12 mouse cellular contexts compared by ENCODE assay signal in genomic region chr7:142169836-142170235, GRCm38 (mm10). TPM values are rescaled to one million over a fixed set of nuclear protein-coding genes. Genes with fewer than 3 reads are reported as not detected.
DNase-seq lines count a peak whose midpoint lies in the region; ATAC-seq lines count a peak whose summit lies in the region.
"Had no signal": no experiment of that assay in that cellular context is flagged by ENCODE, and none has a peak within 500 bp of the region (broad histone marks: within the 10 kb centered on the region; RNA-seq: fewer than 3 reads in every experiment).

No protein-coding gene starts in this region.

- H3K4me3 ChIP-seq in kidney, embryonic 14.5 days (ENCODE audit: low read length): no peak overlapping the region
- no peak overlapping the region for H3K4me3 ChIP-seq in forebrain, embryonic 15.5 days
- H3K4me3 ChIP-seq: lung, embryonic 15.5 days had no signal

- H3K4me1 ChIP-seq in kidney, embryonic 14.5 days (ENCODE audit: control insufficient read depth, insufficient read depth, low read length): no peaks in the 10 kb centered on the region
- no peaks in the 10 kb centered on the region for H3K4me1 ChIP-seq in forebrain, embryonic 15.5 days
- H3K4me1 ChIP-seq: lung, embryonic 15.5 days had no signal

- ATAC-seq in kidney, embryonic 14.5 days (ENCODE audit: low FRiP score, low TSS enrichment): no peak
- no peak for ATAC-seq in frontal cortex, adult (ENCODE audit: low TSS enrichment)
- no peak for ATAC-seq in forebrain, embryonic 15.5 days (replicated peaks)

- H3K36me3 ChIP-seq in kidney, embryonic 14.5 days (ENCODE audit: control insufficient read depth, insufficient read depth, low read length): no peaks in the 10 kb centered on the region
- H3K36me3 ChIP-seq in forebrain, embryonic 15.5 days: no peaks in the 10 kb centered on the region
- H3K36me3 ChIP-seq: lung, embryonic 15.5 days had no signal

- intact Hi-C loops in heart, postnatal 25 days (cut with DNase I): no loop called here

- H3K27ac ChIP-seq in kidney, embryonic 14.5 days (ENCODE audit: low read depth, low read length): no peak overlapping the region
- no peak overlapping the region for H3K27ac ChIP-seq in forebrain, embryonic 15.5 days (replicated peaks)
- H3K27ac ChIP-seq: lung, embryonic 15.5 days had no signal

- peak; percentile 16 for DNase-seq in kidney, adult 9 months
- DNase-seq in CD4-positive helper T cell, adult 2 months (ENCODE audit: low read depth, low spot score): peak; percentile 17
- peak; percentile 56 for DNase-seq in NIH3T3 (ENCODE audit: low read depth)
- peak; percentile 35 for DNase-seq in forelimb bud, embryonic 11.5 days (ENCODE audit: low read depth, low spot score)
- no peak for DNase-seq in heart, postnatal 25 days (ENCODE audit: low spot score)
- DNase-seq: cerebellum, adult 11-12 months; kidney, postnatal 14 days had no signal

- H3K9ac ChIP-seq in kidney, embryonic 14.5 days (ENCODE audit: low read depth, low read length): no peak overlapping the region
- H3K9ac ChIP-seq in forebrain, embryonic 15.5 days (replicated peaks): no peak overlapping the region
- H3K9ac ChIP-seq: lung, embryonic 15.5 days had no signal

- H3K27me3 ChIP-seq in kidney, embryonic 14.5 days (ENCODE audit: control insufficient read depth, insufficient read depth, low read length): no peaks in the 10 kb centered on the region
- no peaks in the 10 kb centered on the region for H3K27me3 ChIP-seq in forebrain, embryonic 15.5 days
- H3K27me3 ChIP-seq: lung, embryonic 15.5 days had no signal

- H3K4me2 ChIP-seq in kidney, embryonic 14.5 days (replicated peaks; ENCODE audit: low read depth, low read length): no peak overlapping the region
- H3K4me2 ChIP-seq in forebrain, embryonic 15.5 days (replicated peaks): no peak overlapping the region
- H3K4me2 ChIP-seq: lung, embryonic 15.5 days had no signal

- H3K9me3 ChIP-seq in kidney, embryonic 14.5 days (ENCODE audit: control insufficient read depth, low read length): no peaks in the 10 kb centered on the region
- no peaks in the 10 kb centered on the region for H3K9me3 ChIP-seq in forebrain, embryonic 15.5 days
- H3K9me3 ChIP-seq: lung, embryonic 15.5 days had no signal

- WGBS in kidney, embryonic 14.5 days: 48% methylated on average over 3 of the region's 3 CpGs
- WGBS in forebrain, embryonic 15.5 days: 53% methylated on average over 3 of the region's 3 CpGs

RNA-seq across cellular contexts. Expression of gene Gm4553, which starts 4.3 kb away (rescaled TPM):
- polyA plus RNA-seq in kidney, embryonic 14.5 days (2014; fragmentation: Nextera tagmentation; extraction: Ambion mirVana): not detected in 2 replicates
- total RNA-seq in heart, postnatal 25 days (2021): not detected
- polyA plus RNA-seq in forebrain, embryonic 15.5 days (2015; fragmentation: Nextera tagmentation; extraction: Ambion mirVana): not detected in 2 replicates
- polyA plus RNA-seq: gonadal fat pad, adult 2 months; lung, embryonic 15.5 days had no signal

RNA-seq across cellular contexts. Expression of gene Krtap5-2, which starts 6.0 kb away (rescaled TPM):
- polyA plus RNA-seq in kidney, embryonic 14.5 days (2014; fragmentation: Nextera tagmentation; extraction: Ambion mirVana): not detected in 2 replicates
- not detected for total RNA-seq in heart, postnatal 25 days (2021)
- not detected in 2 replicates for polyA plus RNA-seq in forebrain, embryonic 15.5 days (2015; fragmentation: Nextera tagmentation; extraction: Ambion mirVana)
- polyA plus RNA-seq: gonadal fat pad, adult 2 months; lung, embryonic 15.5 days had no signal

RNA-seq across cellular contexts. Expression of gene Gm29735, which starts 12.9 kb away (rescaled TPM):
- not detected in 2 replicates for polyA plus RNA-seq in kidney, embryonic 14.5 days (2014; fragmentation: Nextera tagmentation; extraction: Ambion mirVana)
- not detected for total RNA-seq in heart, postnatal 25 days (2021)
- not detected in 2 replicates for polyA plus RNA-seq in forebrain, embryonic 15.5 days (2015; fragmentation: Nextera tagmentation; extraction: Ambion mirVana)
- polyA plus RNA-seq: gonadal fat pad, adult 2 months; lung, embryonic 15.5 days had no signal

RNA-seq across cellular contexts. Expression of gene Gm10153, which starts 20.4 kb away (rescaled TPM):
- polyA plus RNA-seq in kidney, embryonic 14.5 days (2014; fragmentation: Nextera tagmentation; extraction: Ambion mirVana): not detected in 2 replicates
- not detected for total RNA-seq in heart, postnatal 25 days (2021)
- polyA plus RNA-seq in forebrain, embryonic 15.5 days (2015; fragmentation: Nextera tagmentation; extraction: Ambion mirVana): not detected in 2 replicates
- polyA plus RNA-seq: gonadal fat pad, adult 2 months; lung, embryonic 15.5 days had no signal

RNA-seq across cellular contexts. Expression of gene Gm45337, which starts 25.4 kb away (rescaled TPM):
- polyA plus RNA-seq in kidney, embryonic 14.5 days (2014; fragmentation: Nextera tagmentation; extraction: Ambion mirVana): not detected in 2 replicates
- total RNA-seq in heart, postnatal 25 days (2021): not detected
- not detected in 2 replicates for polyA plus RNA-seq in forebrain, embryonic 15.5 days (2015; fragmentation: Nextera tagmentation; extraction: Ambion mirVana)
- polyA plus RNA-seq: gonadal fat pad, adult 2 months; lung, embryonic 15.5 days had no signal
